Mouse (Mus musculus): Measurements from ENCODE around the gene Ddx39.

The Ddx39 gene

GRCm38 (mm10) chr8:83715031-83715690, at the start of gene Ddx39:
Gene Ddx39, plus strand, starts transcription at chr8:83715177.
- peak; percentile 99 for DNase-seq (ENCODE audit: low spot score)

- no peak for DNase-seq (ENCODE audit: low spot score)
Observed at GRCm38 (mm10) chr8:83665969-83666865, 48.8 kb upstream of the Ddx39 start, which contains the start of gene Ptger1. Gene Ptger1, plus strand, starts transcription at chr8:83666678.

GRCm38 (mm10) chr8:83666866-83667234, 48.1 kb upstream of the Ddx39 start:
- no peak for DNase-seq (ENCODE audit: low spot score)

- DNase-seq (ENCODE audit: low spot score) = no peak
Observed at GRCm38 (mm10) chr8:83667526-83667925, 47.5 kb upstream of the Ddx39 start.

GRCm38 (mm10) chr8:83668010-83668916, 46.7 kb upstream of the Ddx39 start:
- no peak for DNase-seq (ENCODE audit: low spot score)

GRCm38 (mm10) chr8:83669013-83669412, 46.0 kb upstream of the Ddx39 start:
- DNase-seq (ENCODE audit: low spot score) = no peak

- DNase-seq (ENCODE audit: low spot score) = no peak
Observed at GRCm38 (mm10) chr8:83672936-83673335, 42.0 kb upstream of the Ddx39 start.

- no peak for DNase-seq (ENCODE audit: low spot score)
Observed at GRCm38 (mm10) chr8:83674497-83674896, 40.5 kb upstream of the Ddx39 start.

- no peak for DNase-seq (ENCODE audit: low spot score)
Observed at GRCm38 (mm10) chr8:83679866-83680265, 35.1 kb upstream of the Ddx39 start.

- DNase-seq (ENCODE audit: low spot score) = no peak
Observed at GRCm38 (mm10) chr8:83680603-83681002, 34.4 kb upstream of the Ddx39 start.

GRCm38 (mm10) chr8:83681099-83681498, 33.9 kb upstream of the Ddx39 start:
- no peak for DNase-seq (ENCODE audit: low spot score)

- no peak for DNase-seq (ENCODE audit: low spot score)
Observed at GRCm38 (mm10) chr8:83684517-83684916, 30.5 kb upstream of the Ddx39 start.

- no peak for DNase-seq (ENCODE audit: low spot score)
Observed at GRCm38 (mm10) chr8:83689264-83689663, 25.7 kb upstream of the Ddx39 start.

- no peak for DNase-seq (ENCODE audit: low spot score)
Observed at GRCm38 (mm10) chr8:83693609-83694236, 21.3 kb upstream of the Ddx39 start.

GRCm38 (mm10) chr8:83694369-83695160, 20.4 kb upstream of the Ddx39 start:
- DNase-seq (ENCODE audit: low spot score) = no peak

GRCm38 (mm10) chr8:83695351-83696106, 19.4 kb upstream of the Ddx39 start:
- DNase-seq (ENCODE audit: low spot score) = no peak

- peak; percentile 70 for DNase-seq (ENCODE audit: low spot score)
Observed at GRCm38 (mm10) chr8:83697374-83698220, 17.4 kb upstream of the Ddx39 start.

GRCm38 (mm10) chr8:83698291-83698660, 16.7 kb upstream of the Ddx39 start:
- DNase-seq (ENCODE audit: low spot score) = no peak
